Mouse (Mus musculus) left cerebral cortex, postnatal 10 days (tissue): ENCODE results near the gene Krt222. TPM values are rescaled to one million over a fixed set of nuclear protein-coding genes. Genes with fewer than 3 reads are reported as not detected.

ENCODE experiments used
- DNase-seq, 2 experiments: peaks; one replicate each; pipeline ENCODE4 v3.0.0; 2021 to 2022; ENCODE audit warnings: low spot score in 2 of 2, mixed read lengths in 1 of 2; ENCODE audit errors: extremely low spot score in 1 of 2
- intact Hi-C: fragments of 180-260 bp; cut with DNase I; formaldehyde crosslinking; loops from one replicate; pipeline ENCODE4 v1.15.1; 2025
- total RNA-seq, 2 experiments: library from RNA; stranded (reverse); gene quantifications; 2 replicates each; pipeline ENCODE4 v1.2.3; 2021

The Krt222 gene
- total RNA-seq, 2 experiments from 2014 or later = 31.1 to 31.2 TPM

GRCm38 (mm10) chr11:99187348-99187747 is 56.5 kb downstream of the Krt222 start:
- intact Hi-C loops = loop anchor here (5.0 to 10.0 kb wide), 2 partner anchors 105 to 177 kb away; no protein-coding TSS in a partner anchor
- no peak for DNase-seq

- intact Hi-C loops = loop anchor here (5.0 to 10.0 kb wide), 2 partner anchors 105 to 178 kb away; no protein-coding TSS in a partner anchor
- DNase-seq = no peak
Measured at GRCm38 (mm10) chr11:99186836-99187235, 57.0 kb downstream of the Krt222 start.

Other genes starting within 250 kb of the Krt222 start
- 10 to 100 TPM; 10.1 to 12.0 TPM for gene Top2a, start 219.9 kb downstream of the Krt222 start, total RNA-seq
- gene Igfbp4, start 202.8 kb downstream of the Krt222 start, total RNA-seq = 10 to 100 TPM; 78.1 to 83.3 TPM
- under 1 TPM in 1 of 2 experiments, not detected in 1; 0.51 TPM for gene Tns4, start 154.8 kb downstream of the Krt222 start, total RNA-seq
- not detected for gene Ccr7, start 89.0 kb downstream of the Krt222 start, total RNA-seq
- 10 to 100 TPM; 73.7 to 83.7 TPM for gene Smarce1, start 13.1 kb downstream of the Krt222 start, total RNA-seq
- gene Krt24, start 41.2 kb upstream of the Krt222 start, total RNA-seq = not detected
- gene Krt25, start 78.9 kb upstream of the Krt222 start, total RNA-seq = not detected
- under 1 TPM; 0.20 to 0.21 TPM for gene Krt26, start 93.9 kb upstream of the Krt222 start, total RNA-seq
- not detected for gene Krt27, start 107.0 kb upstream of the Krt222 start, total RNA-seq
- under 1 TPM in 1 of 2 experiments, not detected in 1; 0.28 TPM for gene Krt28, start 130.8 kb upstream of the Krt222 start, total RNA-seq
- gene Krt10, start 145.3 kb upstream of the Krt222 start, total RNA-seq = 10 to 100 TPM; 10.6 to 11.3 TPM
- gene Krt12, start 178.2 kb upstream of the Krt222 start, total RNA-seq = 1 to 10 TPM; 6.0 to 6.3 TPM
- gene Krt20, start 194.1 kb upstream of the Krt222 start, total RNA-seq = not detected
- not detected for gene Krt23, start 249.1 kb upstream of the Krt222 start, total RNA-seq